Mouse (Mus musculus): ENCODE results near the gene Scaf4. TPM values are rescaled to one million over a fixed set of nuclear protein-coding genes. Genes with fewer than 3 reads are reported as not detected.

Gene Scaf4
- polyA plus RNA-seq, 1 experiment from 2014 or later, result 28.2 TPM

GRCm38 (mm10) chr16:90178404-90178803 lies 105.9 kb downstream of the Scaf4 start:
- no peak overlapping the region for H3K9ac ChIP-seq (replicated peaks; ENCODE audit: low read length)
- H3K27me3 ChIP-seq (ENCODE audit: control insufficient read depth, insufficient read depth, low read length), result no peaks in the 10 kb centered on the region
- no peak for ATAC-seq (ENCODE audit: low FRiP score, low TSS enrichment)
- peaks cover 8% of the 10 kb centered on the region; the same call in 1 of the 2 replicates for H3K4me1 ChIP-seq (ENCODE audit: control insufficient read depth, insufficient read depth, low read length)
- H3K9me3 ChIP-seq (ENCODE audit: control insufficient read depth, low read length), result no peaks in the 10 kb centered on the region
- no peak overlapping the region for H3K27ac ChIP-seq (replicated peaks; ENCODE audit: low read depth, low read length)
- no peak overlapping the region for H3K4me2 ChIP-seq (ENCODE audit: low read length)
- no peaks in the 10 kb centered on the region for H3K36me3 ChIP-seq (ENCODE audit: control insufficient read depth, insufficient read depth, low read length)
- no peak for DNase-seq
- H3K4me3 ChIP-seq (replicated peaks; ENCODE audit: low read depth, low read length), result no peak overlapping the region
- 98% methylated on average over 3 of the region's 3 CpGs for WGBS

DNA sequence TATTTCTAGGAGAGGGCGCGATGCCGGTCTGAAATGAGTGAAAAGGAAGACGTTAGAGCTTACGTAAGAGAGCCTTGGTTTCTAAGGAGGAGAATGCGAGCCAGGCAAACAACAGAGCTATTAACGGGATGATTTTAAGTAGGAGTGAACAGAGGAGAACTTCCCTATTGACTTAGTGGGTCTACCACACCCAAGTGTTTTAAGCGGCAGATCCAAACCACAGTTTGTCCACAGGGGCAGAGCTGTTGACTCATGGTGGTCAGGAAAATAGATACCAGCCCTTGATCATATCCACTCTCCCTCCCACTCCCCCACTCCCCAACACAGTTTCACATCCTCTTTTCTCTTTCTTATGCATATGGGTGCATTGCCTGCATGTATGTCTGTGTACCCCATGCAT lies 106.9 kb downstream of the Scaf4 start:
- no peak overlapping the region for H3K4me2 ChIP-seq (ENCODE audit: low read length)
- ATAC-seq (ENCODE audit: low FRiP score, low TSS enrichment) (no peak), DNase-seq (no peak)
- H3K4me1 ChIP-seq (ENCODE audit: control insufficient read depth, insufficient read depth, low read length), result peaks cover 8% of the 10 kb centered on the region; the same call in 1 of the 2 replicates
- WGBS, result 85% methylated on average over 8 of the region's 8 CpGs
- H3K9me3 ChIP-seq (ENCODE audit: control insufficient read depth, low read length), result no peaks in the 10 kb centered on the region
- no peak overlapping the region for H3K27ac ChIP-seq (replicated peaks; ENCODE audit: low read depth, low read length)
- no peak overlapping the region for H3K4me3 ChIP-seq (replicated peaks; ENCODE audit: low read depth, low read length)
- H3K36me3 ChIP-seq (ENCODE audit: control insufficient read depth, insufficient read depth, low read length), result no peaks in the 10 kb centered on the region
- H3K27me3 ChIP-seq (ENCODE audit: control insufficient read depth, insufficient read depth, low read length), result no peaks in the 10 kb centered on the region
- H3K9ac ChIP-seq (replicated peaks; ENCODE audit: low read length), result no peak overlapping the region

- WGBS, result 16% methylated on average over 10 of the region's 10 CpGs
- H3K27ac ChIP-seq (replicated peaks; ENCODE audit: low read depth, low read length), result no peak overlapping the region
Measured at GRCm38 (mm10) chr16:90176472-90176871, 107.8 kb downstream of the Scaf4 start.

More at GRCm38 (mm10) chr16:90176472-90176871, 107.8 kb downstream of the Scaf4 start:
- Histone ChIP-seq H3K36me3 (ENCODE audit: control insufficient read depth, insufficient read depth, low read length) (no peaks in the 10 kb centered on the region), H3K9me3 (ENCODE audit: control insufficient read depth, low read length) (no peaks in the 10 kb centered on the region), H3K27me3 (ENCODE audit: control insufficient read depth, insufficient read depth, low read length) (no peaks in the 10 kb centered on the region), H3K4me2 (ENCODE audit: low read length) (peak overlapping the region; percentile 12), H3K4me1 (ENCODE audit: control insufficient read depth, insufficient read depth, low read length) (peaks cover 9% of the 10 kb centered on the region; the same call in 1 of the 2 replicates), H3K4me3 (replicated peaks; ENCODE audit: low read depth, low read length) (no peak overlapping the region), H3K9ac (replicated peaks; ENCODE audit: low read length) (no peak overlapping the region)
- ATAC-seq (ENCODE audit: low FRiP score, low TSS enrichment) (peak; percentile 37; the same call in 1 of the 2 replicates), DNase-seq (peak; percentile 80)

Other genes with a start within 250 kb of the Scaf4 start
- 34.6 and 40.0 TPM in 2 replicates for gene Tiam1, start 140.7 kb downstream of the Scaf4 start, polyA plus RNA-seq (2014; fragmentation: Nextera tagmentation; extraction: Ambion mirVana)
- 866 and 988 TPM in 2 replicates for gene Sod1, start 63.7 kb downstream of the Scaf4 start, polyA plus RNA-seq (2014; fragmentation: Nextera tagmentation; extraction: Ambion mirVana)
- 8.1 and 8.7 TPM in 2 replicates for gene Hunk, start 101.5 kb upstream of the Scaf4 start, polyA plus RNA-seq (2014; fragmentation: Nextera tagmentation; extraction: Ambion mirVana)

All from midbrain, embryonic 14.5 days (tissue).